Mouse (Mus musculus) cortical plate, adult 2 months (tissue): ENCODE measurements around the gene Fam49a.

Source experiments
- CTCF ChIP-seq: fragments of 200-500 bp; IDR thresholded peaks from 2 replicates; pipeline ENCODE4 v1.5.1; 2011; ENCODE audit warnings: mild to moderate bottlenecking, control low read depth, low read length; ENCODE audit not compliant: insufficient read depth; ENCODE audit errors: extremely low read depth
- POLR2A ChIP-seq: fragments of 200-500 bp; IDR thresholded peaks from 2 replicates; pipeline ENCODE4 v1.6.1; 2011; ENCODE audit warnings: mild to moderate bottlenecking, low read length, control low read depth; ENCODE audit not compliant: insufficient read depth; ENCODE audit errors: extremely low read depth

GRCm38 (mm10) chr12:12349645-12350288 lies 87.8 kb downstream of the Fam49a start:
- 0 out of 2 replicates have a peak, but pooled peaks have one; percentile 16 for TF ChIP-seq CTCF
- no peak for TF ChIP-seq POLR2A
